Mouse (Mus musculus) gastrocnemius, postnatal 36 days (tissue): ENCODE measurements around the gene Tmem259. TPM values are rescaled to one million over a fixed set of nuclear protein-coding genes. Genes with fewer than 3 reads are reported as not detected.
A peak's percentile ranks its signal among the peaks of the same experiment; 100 is the strongest.

ENCODE experiments used
- DNase-seq, 2 experiments: peaks; one replicate each; pipeline ENCODE4 v3.0.0; 2022
- intact Hi-C: fragments of 180-260 bp; cut with DNase I; formaldehyde crosslinking; loops from one replicate; pipeline ENCODE4 v1.15.1; 2025
- total RNA-seq, 2 experiments: library from RNA; stranded (reverse); gene quantifications; 2 replicates each; pipeline ENCODE4 v1.2.3; 2021

The Tmem259 gene
- total RNA-seq, 2 experiments from 2014 or later = 71.5 to 72.4 TPM

GRCm38 (mm10) chr10:79943471-79943901 is 40.6 kb downstream of the Tmem259 start:
- DNase-seq = no peak
- intact Hi-C loops = no loop called here

GRCm38 (mm10) chr10:79942988-79943387 is 41.1 kb downstream of the Tmem259 start:
- DNase-seq = no peak
- intact Hi-C loops = no loop called here

- intact Hi-C loops = no loop called here
- DNase-seq = no peak
Measured at GRCm38 (mm10) chr10:79940749-79941148, 43.4 kb downstream of the Tmem259 start.

GRCm38 (mm10) chr10:79937775-79938526 is 46.2 kb downstream of the Tmem259 start:
- no peak for DNase-seq
- intact Hi-C loops = no loop called here

- intact Hi-C loops = no loop called here
- DNase-seq = peak; percentile 54 to 56
Measured at GRCm38 (mm10) chr10:79936911-79937441, 47.2 kb downstream of the Tmem259 start.

- no peak for DNase-seq
- intact Hi-C loops = no loop called here
Measured at GRCm38 (mm10) chr10:79936284-79936910, 47.7 kb downstream of the Tmem259 start.

GRCm38 (mm10) chr10:79934794-79935569 is 49.1 kb downstream of the Tmem259 start:
- intact Hi-C loops = no loop called here
- no peak for DNase-seq

- intact Hi-C loops = no loop called here
Measured at GRCm38 (mm10) chr10:79934272-79934721, 49.8 kb downstream of the Tmem259 start.

GRCm38 (mm10) chr10:79933861-79934260 is 50.3 kb downstream of the Tmem259 start:
- no peak for DNase-seq
- intact Hi-C loops = no loop called here

More at GRCm38 (mm10) chr10:79934272-79934721, 49.8 kb downstream of the Tmem259 start:
- DNase-seq = peak; percentile 89 to 93

- no peak for DNase-seq
- intact Hi-C loops = no loop called here
Measured at GRCm38 (mm10) chr10:79933145-79933679, 50.9 kb downstream of the Tmem259 start.

- intact Hi-C loops = no loop called here
- peak; percentile 66 to 79 for DNase-seq
Measured at GRCm38 (mm10) chr10:79932736-79933135, 51.4 kb downstream of the Tmem259 start.

GRCm38 (mm10) chr10:79931797-79932196 is 52.3 kb downstream of the Tmem259 start:
- intact Hi-C loops = no loop called here
- no peak for DNase-seq

- intact Hi-C loops = no loop called here
Measured at GRCm38 (mm10) chr10:79930826-79931186, 53.3 kb downstream of the Tmem259 start.

GRCm38 (mm10) chr10:79929967-79930825 is 53.9 kb downstream of the Tmem259 start:
- intact Hi-C loops = no loop called here
- DNase-seq = no peak

More at GRCm38 (mm10) chr10:79930826-79931186, 53.3 kb downstream of the Tmem259 start:
- no peak for DNase-seq

- intact Hi-C loops = no loop called here
- DNase-seq = no peak
Measured at GRCm38 (mm10) chr10:79928907-79929701, 55.0 kb downstream of the Tmem259 start.

GRCm38 (mm10) chr10:79928030-79928694 is 56.0 kb downstream of the Tmem259 start:
- no peak for DNase-seq
- intact Hi-C loops = no loop called here

GRCm38 (mm10) chr10:79927324-79928029 is 56.7 kb downstream of the Tmem259 start:
- intact Hi-C loops = loop anchor here (2.0 kb wide), 1 partner anchor 27 kb away; no protein-coding TSS in a partner anchor
- DNase-seq = peak in 1 of 2 experiments; percentile 58
